Mouse (Mus musculus): Measurements from ENCODE around the gene Rgl1.

Gene Rgl1

GRCm38 (mm10) chr1:152587431-152587830, 178.7 kb downstream of the Rgl1 start:
- in situ Hi-C loops (cut with MboI): no loop called here

- in situ Hi-C loops (cut with MboI): no loop called here
These were observed 180.7 kb downstream of the Rgl1 start for GRCm38 (mm10) chr1:152585385-152585984.

- in situ Hi-C loops (cut with MboI): no loop called here
These were observed 181.2 kb downstream of the Rgl1 start for GRCm38 (mm10) chr1:152584933-152585332.

GRCm38 (mm10) chr1:152581127-152581905, 184.8 kb downstream of the Rgl1 start:
- in situ Hi-C loops (cut with MboI): no loop called here

GRCm38 (mm10) chr1:152578944-152579343, 187.2 kb downstream of the Rgl1 start:
- in situ Hi-C loops (cut with MboI): no loop called here

- in situ Hi-C loops (cut with MboI): no loop called here
These were observed 187.9 kb downstream of the Rgl1 start for GRCm38 (mm10) chr1:152578108-152578721.

- in situ Hi-C loops (cut with MboI): no loop called here
These were observed 189.5 kb downstream of the Rgl1 start for GRCm38 (mm10) chr1:152576614-152577144.

- in situ Hi-C loops (cut with MboI): no loop called here
These were observed 191.1 kb downstream of the Rgl1 start for GRCm38 (mm10) chr1:152575096-152575495.

GRCm38 (mm10) chr1:152573470-152574059, 192.6 kb downstream of the Rgl1 start:
- in situ Hi-C loops (cut with MboI): no loop called here

- in situ Hi-C loops (cut with MboI): no loop called here
These were observed 193.2 kb downstream of the Rgl1 start for GRCm38 (mm10) chr1:152572755-152573469.

GRCm38 (mm10) chr1:152571340-152571739, 194.8 kb downstream of the Rgl1 start:
- in situ Hi-C loops (cut with MboI): no loop called here

GRCm38 (mm10) chr1:152570681-152571080, 195.5 kb downstream of the Rgl1 start:
- in situ Hi-C loops (cut with MboI): no loop called here

- in situ Hi-C loops (cut with MboI): no loop called here
These were observed 202.9 kb downstream of the Rgl1 start for GRCm38 (mm10) chr1:152563282-152563681.

GRCm38 (mm10) chr1:152562877-152563276, 203.3 kb downstream of the Rgl1 start:
- in situ Hi-C loops (cut with MboI): no loop called here

GRCm38 (mm10) chr1:152560477-152560876, 205.7 kb downstream of the Rgl1 start:
- in situ Hi-C loops (cut with MboI): no loop called here

GRCm38 (mm10) chr1:152556576-152557281, 209.4 kb downstream of the Rgl1 start:
- in situ Hi-C loops (cut with MboI): no loop called here

- in situ Hi-C loops (cut with MboI): no loop called here
These were observed 210.1 kb downstream of the Rgl1 start for GRCm38 (mm10) chr1:152555944-152556573.

- in situ Hi-C loops (cut with MboI): no loop called here
These were observed 212.1 kb downstream of the Rgl1 start for GRCm38 (mm10) chr1:152553912-152554547.

GRCm38 (mm10) chr1:152550973-152551372, 215.2 kb downstream of the Rgl1 start:
- in situ Hi-C loops (cut with MboI): no loop called here

- in situ Hi-C loops (cut with MboI): no loop called here
These were observed 215.6 kb downstream of the Rgl1 start for GRCm38 (mm10) chr1:152550544-152550943.

Measured in mature B cell (primary cell).